Mouse (Mus musculus) layer of hippocampus, adult 9-11 months (tissue): ENCODE measurements around the gene Arpc2.

Experiments used
- DNase-seq: peaks from one replicate; pipeline ENCODE4 v3.0.0; 2022

Arpc2 gene

GRCm38 (mm10) chr1:74239618-74240017 is 3.7 kb downstream of the Arpc2 start:
- DNase-seq: no peak

- DNase-seq: peak; percentile 89
These were observed 4.4 kb downstream of the Arpc2 start for GRCm38 (mm10) chr1:74240311-74240710.

- DNase-seq: no peak
These were observed 4.9 kb downstream of the Arpc2 start for GRCm38 (mm10) chr1:74240832-74241231.

GRCm38 (mm10) chr1:74245525-74245924 is 9.6 kb downstream of the Arpc2 start:
- no peak for DNase-seq

- peak; percentile 68 for DNase-seq
These were observed 12.9 kb downstream of the Arpc2 start for GRCm38 (mm10) chr1:74248799-74249198.

GRCm38 (mm10) chr1:74249331-74249980 is 13.6 kb downstream of the Arpc2 start:
- DNase-seq: no peak

- no peak for DNase-seq
These were observed 14.2 kb downstream of the Arpc2 start for GRCm38 (mm10) chr1:74250096-74250495.

- DNase-seq: no peak
These were observed 19.9 kb downstream of the Arpc2 start for GRCm38 (mm10) chr1:74255704-74256345.

- no peak for DNase-seq
These were observed 20.9 kb downstream of the Arpc2 start for GRCm38 (mm10) chr1:74256782-74257181.

GRCm38 (mm10) chr1:74262510-74262909 is 26.6 kb downstream of the Arpc2 start:
- no peak for DNase-seq

- no peak for DNase-seq
These were observed 32.9 kb downstream of the Arpc2 start for GRCm38 (mm10) chr1:74268750-74269149.

GRCm38 (mm10) chr1:74271659-74272058 is 35.8 kb downstream of the Arpc2 start:
- DNase-seq: no peak

- no peak for DNase-seq
These were observed 39.1 kb downstream of the Arpc2 start for GRCm38 (mm10) chr1:74275015-74275414.

GRCm38 (mm10) chr1:74277041-74277440 is 41.2 kb downstream of the Arpc2 start:
- DNase-seq: no peak

- no peak for DNase-seq
These were observed 42.1 kb downstream of the Arpc2 start for GRCm38 (mm10) chr1:74277883-74278537.

- no peak for DNase-seq
These were observed 42.7 kb downstream of the Arpc2 start, which contains the start of gene Gpbar1 for GRCm38 (mm10) chr1:74278538-74278937. TSS of gene Gpbar1 (plus strand) at chr1:74278550.

- no peak for DNase-seq
These were observed 43.1 kb downstream of the Arpc2 start for GRCm38 (mm10) chr1:74278988-74279387.

GRCm38 (mm10) chr1:74280591-74281325 is 44.9 kb downstream of the Arpc2 start:
- DNase-seq: no peak

GRCm38 (mm10) chr1:74281372-74281771 is 45.5 kb downstream of the Arpc2 start:
- no peak for DNase-seq

- DNase-seq: no peak
These were observed 46.0 kb downstream of the Arpc2 start for GRCm38 (mm10) chr1:74281886-74282285.

GRCm38 (mm10) chr1:74282896-74283625 is 47.2 kb downstream of the Arpc2 start:
- DNase-seq: no peak

- peak; percentile 69 for DNase-seq
These were observed 48.0 kb downstream of the Arpc2 start for GRCm38 (mm10) chr1:74283686-74284463.
